Mouse (Mus musculus): ENCODE measurements around the gene Krt13. TPM values are rescaled to one million over a fixed set of nuclear protein-coding genes. Genes with fewer than 3 reads are reported as not detected.

Gene Krt13
- polyA plus RNA-seq, 1 experiment from 2014 or later = 0.29 TPM

DNA sequence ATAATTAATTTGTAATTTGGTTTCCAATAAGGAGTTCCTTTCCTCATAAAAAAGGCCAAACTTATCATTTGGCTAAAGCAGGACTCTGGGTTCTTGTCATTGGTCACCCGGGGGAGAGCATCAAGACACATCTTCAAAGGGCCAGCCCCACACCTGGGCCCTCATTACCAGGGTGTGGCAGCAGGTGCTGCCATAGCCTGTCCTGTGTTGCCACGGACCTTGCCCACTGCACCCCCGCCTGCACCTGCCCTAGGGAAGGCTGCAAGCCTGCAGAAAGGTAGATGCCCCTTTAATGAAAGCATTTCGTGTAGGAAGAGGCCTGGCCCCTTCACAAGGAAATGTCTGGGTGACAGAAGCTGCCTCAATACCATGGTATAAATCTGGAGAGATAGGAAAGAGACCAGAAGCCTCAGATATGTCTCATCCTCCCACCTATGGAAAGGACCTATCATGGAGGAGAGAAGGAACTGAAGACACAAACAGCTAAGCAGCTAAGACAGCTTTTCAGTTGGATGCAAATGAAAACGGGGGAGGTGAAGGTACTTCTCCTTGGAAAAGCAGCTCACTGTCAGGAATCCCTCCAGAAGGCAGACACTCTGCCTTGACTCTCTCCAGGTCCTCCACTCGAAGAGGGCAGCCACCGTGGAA lies 32.9 kb downstream of the Krt13 start:
- no peak overlapping the region for H3K9ac ChIP-seq (ENCODE audit: low read depth, low read length)
- no peaks in the 10 kb centered on the region for H3K9me3 ChIP-seq (ENCODE audit: control insufficient read depth, low read length)
- no peaks in the 10 kb centered on the region for H3K27me3 ChIP-seq (replicated peaks; ENCODE audit: control insufficient read depth, insufficient read depth, low read length)
- ATAC-seq = peak; percentile 92
- 54% methylated on average over 7 of the region's 7 CpGs for WGBS
- no peaks in the 10 kb centered on the region for H3K36me3 ChIP-seq (ENCODE audit: control insufficient read depth, insufficient read depth, low read length)
- 0 out of 2 replicates have a peak, but pooled peaks cover 3% of the 10 kb centered on the region for H3K4me1 ChIP-seq (ENCODE audit: control insufficient read depth, insufficient read depth, low read length)
- H3K4me2 ChIP-seq (ENCODE audit: low read depth, low read length) = no peak overlapping the region
- no peak overlapping the region for H3K4me3 ChIP-seq (ENCODE audit: low read length)
- no peak overlapping the region for H3K27ac ChIP-seq (ENCODE audit: low read length)

DNA sequence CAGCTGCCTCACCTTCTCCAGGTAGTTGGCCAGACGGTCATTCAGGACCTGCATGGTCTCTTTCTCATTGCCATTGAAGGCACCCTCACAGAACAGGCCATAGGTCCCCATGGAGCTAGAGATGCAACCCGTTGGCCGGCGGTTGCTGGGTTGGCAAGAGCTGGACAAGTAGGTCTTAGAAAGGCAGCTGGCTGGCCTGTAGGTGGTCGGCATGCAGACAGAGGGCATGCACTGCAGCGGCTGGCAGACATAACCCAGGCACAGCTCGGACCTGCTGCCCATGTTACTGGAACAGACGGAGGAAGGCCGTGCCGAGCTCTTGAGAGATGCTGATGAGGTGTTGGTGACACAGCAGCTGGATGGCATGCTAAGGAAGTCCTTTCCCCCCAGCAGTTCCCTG lies 33.5 kb downstream of the Krt13 start, which contains the start of gene Krt32:
Gene Krt32 (minus strand): TSS at position 366 of the 400 bp plus-strand sequence.
- Histone ChIP-seq H3K36me3 (ENCODE audit: control insufficient read depth, insufficient read depth, low read length) (no peaks in the 10 kb centered on the region), H3K9me3 (ENCODE audit: control insufficient read depth, low read length) (no peaks in the 10 kb centered on the region), H3K4me1 (ENCODE audit: control insufficient read depth, insufficient read depth, low read length) (0 out of 2 replicates have a peak, but pooled peaks cover 3% of the 10 kb centered on the region), H3K27me3 (replicated peaks; ENCODE audit: control insufficient read depth, insufficient read depth, low read length) (no peaks in the 10 kb centered on the region), H3K27ac (ENCODE audit: low read length) (no peak within 1 kb of the TSS), H3K9ac (ENCODE audit: low read depth, low read length) (no peak within 1 kb of the TSS), H3K4me3 (ENCODE audit: low read length) (no peak within 1 kb of the TSS), H3K4me2 (ENCODE audit: low read depth, low read length) (no peak within 1 kb of the TSS)
- ATAC-seq = no peak
- 95% methylated on average over 10 of the region's 10 CpGs for WGBS

DNA sequence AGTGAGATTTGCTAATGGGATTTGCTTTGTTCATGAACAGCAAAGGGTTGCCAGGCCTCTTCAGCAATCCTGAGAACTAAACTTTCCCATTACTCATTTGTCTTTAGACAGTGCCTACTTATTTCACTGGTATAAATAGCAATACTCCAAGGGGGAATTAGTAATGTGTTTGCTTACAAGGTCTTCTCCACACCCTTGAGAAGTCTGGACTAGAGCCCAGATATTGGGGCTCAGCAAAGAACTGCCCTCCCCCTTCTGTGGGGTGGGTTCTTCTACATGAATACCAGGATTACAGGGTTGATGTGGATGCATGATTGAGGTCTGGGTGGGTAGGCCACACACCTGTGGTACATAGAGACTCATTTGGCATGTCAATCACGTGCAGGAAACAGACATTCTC lies 47.5 kb downstream of the Krt13 start:
- WGBS = 76% methylated on average over 1 of the region's 1 CpGs
- Histone ChIP-seq H3K4me1 (ENCODE audit: control insufficient read depth, insufficient read depth, low read length) (no peaks in the 10 kb centered on the region), H3K4me3 (ENCODE audit: low read length) (no peak overlapping the region), H3K9ac (ENCODE audit: low read depth, low read length) (no peak overlapping the region), H3K27me3 (replicated peaks; ENCODE audit: control insufficient read depth, insufficient read depth, low read length) (no peaks in the 10 kb centered on the region), H3K4me2 (ENCODE audit: low read depth, low read length) (no peak overlapping the region), H3K36me3 (ENCODE audit: control insufficient read depth, insufficient read depth, low read length) (no peaks in the 10 kb centered on the region), H3K27ac (ENCODE audit: low read length) (no peak overlapping the region), H3K9me3 (ENCODE audit: control insufficient read depth, low read length) (no peaks in the 10 kb centered on the region)
- ATAC-seq = no peak

Other genes starting within 250 kb of the Krt13 start
- not detected in 2 replicates for gene Krtap9-1, start 248.2 kb downstream of the Krt13 start, polyA plus RNA-seq (2015; fragmentation: Nextera tagmentation; extraction: Ambion mirVana)
- not detected in 2 replicates for gene Gm11567, start 242.4 kb downstream of the Krt13 start, polyA plus RNA-seq (2015; fragmentation: Nextera tagmentation; extraction: Ambion mirVana)
- not detected in 2 replicates for gene Krtap31-1, start 213.6 kb downstream of the Krt13 start, polyA plus RNA-seq (2015; fragmentation: Nextera tagmentation; extraction: Ambion mirVana)
- gene Gm11565, start 206.8 kb downstream of the Krt13 start, polyA plus RNA-seq (2015; fragmentation: Nextera tagmentation; extraction: Ambion mirVana) = not detected in 2 replicates
- gene Krtap31-2, start 185.3 kb downstream of the Krt13 start, polyA plus RNA-seq (2015; fragmentation: Nextera tagmentation; extraction: Ambion mirVana) = not detected in 2 replicates
- not detected in 2 replicates for gene Krtap9-5, start 173.1 kb downstream of the Krt13 start, polyA plus RNA-seq (2015; fragmentation: Nextera tagmentation; extraction: Ambion mirVana)
- not detected in 2 replicates for gene Krtap29-1, start 142.5 kb downstream of the Krt13 start, polyA plus RNA-seq (2015; fragmentation: Nextera tagmentation; extraction: Ambion mirVana)
- gene Krtap16-1, start 135.0 kb downstream of the Krt13 start, polyA plus RNA-seq (2015; fragmentation: Nextera tagmentation; extraction: Ambion mirVana) = not detected in 2 replicates
- not detected in 2 replicates for gene Krtap17-1, start 127.6 kb downstream of the Krt13 start, polyA plus RNA-seq (2015; fragmentation: Nextera tagmentation; extraction: Ambion mirVana)
- not detected in 2 replicates for gene Krt33a, start 105.4 kb downstream of the Krt13 start, polyA plus RNA-seq (2015; fragmentation: Nextera tagmentation; extraction: Ambion mirVana)
- not detected in 2 replicates for gene Krt33b, start 91.7 kb downstream of the Krt13 start, polyA plus RNA-seq (2015; fragmentation: Nextera tagmentation; extraction: Ambion mirVana)
- gene Krt34, start 80.0 kb downstream of the Krt13 start, polyA plus RNA-seq (2015; fragmentation: Nextera tagmentation; extraction: Ambion mirVana) = not detected in 2 replicates
- gene Krt31, start 71.0 kb downstream of the Krt13 start, polyA plus RNA-seq (2015; fragmentation: Nextera tagmentation; extraction: Ambion mirVana) = not detected in 2 replicates
- gene Krt32, start 33.3 kb downstream of the Krt13 start, polyA plus RNA-seq (2015; fragmentation: Nextera tagmentation; extraction: Ambion mirVana) = not detected in 2 replicates
- gene Krt35, start 25.3 kb downstream of the Krt13 start, polyA plus RNA-seq (2015; fragmentation: Nextera tagmentation; extraction: Ambion mirVana) = 0.07 and 0.12 TPM in 2 replicates
- gene Krt36, start 15.9 kb downstream of the Krt13 start, polyA plus RNA-seq (2015; fragmentation: Nextera tagmentation; extraction: Ambion mirVana) = 0.10 TPM in 1 of 2 replicates, not detected in the other
- 2.2 and 4.5 TPM in 2 replicates for gene Krt15, start 14.4 kb upstream of the Krt13 start, polyA plus RNA-seq (2015; fragmentation: Nextera tagmentation; extraction: Ambion mirVana)
- gene Krt19, start 27.1 kb upstream of the Krt13 start, polyA plus RNA-seq (2015; fragmentation: Nextera tagmentation; extraction: Ambion mirVana) = 884 and 955 TPM in 2 replicates
- gene Krt9, start 71.7 kb upstream of the Krt13 start, polyA plus RNA-seq (2015; fragmentation: Nextera tagmentation; extraction: Ambion mirVana) = not detected in 2 replicates
- 7.3 and 7.9 TPM in 2 replicates for gene Krt14, start 86.0 kb upstream of the Krt13 start, polyA plus RNA-seq (2015; fragmentation: Nextera tagmentation; extraction: Ambion mirVana)
- gene Krt16, start 127.3 kb upstream of the Krt13 start, polyA plus RNA-seq (2015; fragmentation: Nextera tagmentation; extraction: Ambion mirVana) = not detected in 2 replicates
- gene Krt17, start 139.5 kb upstream of the Krt13 start, polyA plus RNA-seq (2015; fragmentation: Nextera tagmentation; extraction: Ambion mirVana) = 11.5 and 11.8 TPM in 2 replicates
- gene Krt42, start 148.3 kb upstream of the Krt13 start, polyA plus RNA-seq (2015; fragmentation: Nextera tagmentation; extraction: Ambion mirVana) = not detected in 2 replicates
- gene Eif1, start 198.3 kb upstream of the Krt13 start, polyA plus RNA-seq (2015; fragmentation: Nextera tagmentation; extraction: Ambion mirVana) = 1,811 and 1,878 TPM in 2 replicates
- 0.77 and 0.80 TPM in 2 replicates for gene Gast, start 212.8 kb upstream of the Krt13 start, polyA plus RNA-seq (2015; fragmentation: Nextera tagmentation; extraction: Ambion mirVana)
- 12.6 and 13.5 TPM in 2 replicates for gene Hap1, start 234.6 kb upstream of the Krt13 start, polyA plus RNA-seq (2015; fragmentation: Nextera tagmentation; extraction: Ambion mirVana)